Mouse (Mus musculus) heart, postnatal 0 days (tissue): Measurements from ENCODE around the gene Mapk1ip1l.

Experiments
- CTCF ChIP-seq: IDR thresholded peaks from 2 replicates; pipeline ENCODE4 v1.5.1; 2016; ENCODE audit warnings: antibody characterized with exemption, control low read depth, low read depth
- EP300 ChIP-seq: IDR thresholded peaks from 2 replicates; pipeline ENCODE4 v1.6.1; 2016; ENCODE audit warnings: antibody characterized with exemption, low read depth

- no peak for TF ChIP-seq EP300
- TF ChIP-seq CTCF = no peak
These were observed 33.9 kb downstream of the Mapk1ip1l start for GRCm38 (mm10) chr14:47331920-47332319.
